Mouse (Mus musculus) right cerebral cortex, postnatal 10 days (tissue): Measurements from ENCODE around the gene Ddc.

Experiments used
- DNase-seq, 2 experiments: peaks; one replicate each; pipeline ENCODE4 v3.0.0; 2021; ENCODE audit warnings: low spot score in 2 of 2

Gene Ddc

GRCm38 (mm10) chr11:11844367-11844971 lies 53.5 kb downstream of the Ddc start:
- DNase-seq, result no peak

GRCm38 (mm10) chr11:11841590-11841989 lies 56.4 kb downstream of the Ddc start:
- no peak for DNase-seq

- DNase-seq, result no peak
Observed at GRCm38 (mm10) chr11:11840746-11841145, 57.2 kb downstream of the Ddc start.

GRCm38 (mm10) chr11:11839874-11840273 lies 58.1 kb downstream of the Ddc start:
- DNase-seq, result no peak

- no peak for DNase-seq
Observed at GRCm38 (mm10) chr11:11837384-11837783, 60.6 kb downstream of the Ddc start.

GRCm38 (mm10) chr11:11836713-11837370 lies 61.1 kb downstream of the Ddc start:
- DNase-seq, result no peak

- DNase-seq, result no peak
Observed at GRCm38 (mm10) chr11:11836262-11836661, 61.7 kb downstream of the Ddc start.

GRCm38 (mm10) chr11:11835791-11836190 lies 62.2 kb downstream of the Ddc start:
- no peak for DNase-seq

- no peak for DNase-seq
Observed at GRCm38 (mm10) chr11:11835361-11835760, 62.6 kb downstream of the Ddc start.

GRCm38 (mm10) chr11:11833100-11833499 lies 64.8 kb downstream of the Ddc start:
- DNase-seq, result no peak

- no peak for DNase-seq
Observed at GRCm38 (mm10) chr11:11832755-11833084, 65.2 kb downstream of the Ddc start.

GRCm38 (mm10) chr11:11831940-11832754 lies 65.8 kb downstream of the Ddc start:
- no peak for DNase-seq

GRCm38 (mm10) chr11:11831526-11831925 lies 66.4 kb downstream of the Ddc start:
- no peak for DNase-seq

- DNase-seq, result no peak
Observed at GRCm38 (mm10) chr11:11830884-11831495, 67.0 kb downstream of the Ddc start.

GRCm38 (mm10) chr11:11829161-11830000 lies 68.6 kb downstream of the Ddc start:
- no peak for DNase-seq

GRCm38 (mm10) chr11:11828761-11829160 lies 69.2 kb downstream of the Ddc start:
- no peak for DNase-seq

- no peak for DNase-seq
Observed at GRCm38 (mm10) chr11:11828251-11828650, 69.7 kb downstream of the Ddc start.

- no peak for DNase-seq
Observed at GRCm38 (mm10) chr11:11826475-11826874, 71.5 kb downstream of the Ddc start.

GRCm38 (mm10) chr11:11825670-11826069 lies 72.3 kb downstream of the Ddc start:
- no peak for DNase-seq

- no peak for DNase-seq
Observed at GRCm38 (mm10) chr11:11824970-11825635, 72.8 kb downstream of the Ddc start.
